Mouse (Mus musculus): ENCODE data around the gene Atf6. TPM values are rescaled to one million over a fixed set of nuclear protein-coding genes. Genes with fewer than 3 reads are reported as not detected.

Gene Atf6
- polyA plus RNA-seq, 1 experiment from 2014 or later: 8.3 TPM

DNA sequence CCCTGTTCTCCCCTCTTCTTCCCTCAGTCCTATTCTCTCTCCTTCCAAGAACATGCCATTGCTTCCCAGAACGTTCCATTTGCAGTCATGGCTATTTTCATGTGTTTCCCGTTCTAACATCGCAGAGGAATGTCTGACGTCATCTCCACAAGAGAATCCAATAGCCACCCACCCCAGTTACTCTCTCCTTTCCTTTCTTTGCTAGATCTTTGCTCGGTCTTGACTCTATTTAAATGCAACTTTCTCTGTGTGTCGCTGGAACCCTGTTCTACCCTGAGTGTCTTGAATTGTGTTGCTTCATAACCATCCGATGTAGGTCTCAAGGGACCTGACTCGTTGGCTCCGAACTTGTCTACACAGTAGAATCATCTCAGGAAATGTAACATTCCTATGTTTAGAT, 168.0 kb downstream of the Atf6 start:
- peak; percentile 36; the same call in 1 of the 2 replicates for ATAC-seq (ENCODE audit: insufficient number of reproducible peaks, low FRiP score, low TSS enrichment, low read depth)
- no peaks in the 10 kb centered on the region for H3K36me3 ChIP-seq
- peak overlapping the region; percentile 57; the same call in 1 of the 2 replicates for H3K27ac ChIP-seq
- H3K9ac ChIP-seq: no peak overlapping the region
- no peaks in the 10 kb centered on the region for H3K27me3 ChIP-seq
- no peak overlapping the region for H3K4me2 ChIP-seq
- 50% methylated on average over 9 of the region's 9 CpGs for WGBS
- H3K4me3 ChIP-seq: no peak overlapping the region
- no peaks in the 10 kb centered on the region for H3K9me3 ChIP-seq
- peaks cover 31% of the 10 kb centered on the region for H3K4me1 ChIP-seq

DNA sequence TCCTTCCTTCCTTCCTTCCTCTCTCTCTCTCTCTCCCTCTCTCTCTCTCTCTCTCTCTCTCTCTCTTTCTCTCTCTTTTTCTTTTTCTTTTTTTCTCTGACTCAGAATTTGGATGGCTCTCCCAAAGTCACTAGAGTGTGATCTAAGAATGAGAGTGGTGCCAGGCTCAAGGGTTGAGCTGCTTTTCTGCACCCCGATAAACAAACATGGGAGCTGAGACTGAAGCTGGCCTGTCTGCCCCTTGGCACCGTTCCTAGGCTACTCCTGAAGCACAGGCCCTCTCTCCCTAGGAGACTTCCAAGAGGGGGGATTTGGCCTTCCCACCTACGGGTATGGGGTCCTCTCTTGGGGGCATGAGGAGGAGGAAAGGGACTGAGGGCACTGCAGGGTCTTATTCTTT, 168.8 kb downstream of the Atf6 start:
- H3K4me3 ChIP-seq: no peak overlapping the region
- H3K36me3 ChIP-seq: no peaks in the 10 kb centered on the region
- WGBS: 85% methylated on average over 3 of the region's 3 CpGs
- no peak overlapping the region for H3K4me2 ChIP-seq
- no peaks in the 10 kb centered on the region for H3K9me3 ChIP-seq
- peaks cover 35% of the 10 kb centered on the region for H3K4me1 ChIP-seq
- 0 out of 2 replicates have a peak overlapping the region, but pooled peaks have one; percentile 17 for H3K27ac ChIP-seq
- H3K27me3 ChIP-seq: no peaks in the 10 kb centered on the region
- no peak for ATAC-seq (ENCODE audit: insufficient number of reproducible peaks, low FRiP score, low TSS enrichment, low read depth)
- no peak overlapping the region for H3K9ac ChIP-seq

DNA sequence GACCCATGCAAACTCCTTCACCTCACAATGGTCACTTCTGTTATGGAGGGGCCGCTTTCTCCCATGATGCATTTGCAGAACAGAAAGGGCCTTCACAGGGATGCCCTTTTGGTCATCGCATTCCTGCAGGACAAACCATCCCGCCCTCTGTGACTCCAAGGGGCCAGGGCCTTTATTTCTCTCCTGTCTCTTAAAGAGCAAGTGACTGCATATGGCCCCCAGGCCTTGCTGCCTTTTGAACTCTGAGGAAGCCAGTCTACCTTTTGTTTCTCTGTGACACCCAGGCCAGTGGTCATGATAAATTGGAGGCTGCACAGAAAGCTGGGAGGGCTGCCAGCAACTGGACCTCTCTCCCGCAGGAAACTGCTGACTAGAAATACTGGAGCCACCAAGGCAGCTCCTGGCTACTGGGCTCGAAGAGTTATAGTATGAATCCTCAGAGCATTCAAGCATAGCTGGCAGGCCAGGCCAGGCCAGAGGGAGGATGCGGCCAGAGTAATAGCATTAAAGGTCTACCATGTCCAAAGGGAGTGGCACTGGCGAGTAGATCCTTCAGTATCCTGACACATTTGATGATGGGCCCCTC, 169.7 kb downstream of the Atf6 start:
- no peaks in the 10 kb centered on the region for H3K27me3 ChIP-seq
- H3K36me3 ChIP-seq: no peaks in the 10 kb centered on the region
- H3K4me3 ChIP-seq: no peak overlapping the region
- ATAC-seq (ENCODE audit: insufficient number of reproducible peaks, low FRiP score, low TSS enrichment, low read depth): no peak
- H3K4me1 ChIP-seq: peaks cover 39% of the 10 kb centered on the region
- no peak overlapping the region for H3K9ac ChIP-seq
- H3K4me2 ChIP-seq: no peak overlapping the region
- no peaks in the 10 kb centered on the region for H3K9me3 ChIP-seq
- 80% methylated on average over 7 of the region's 7 CpGs for WGBS
- no peak overlapping the region for H3K27ac ChIP-seq

DNA sequence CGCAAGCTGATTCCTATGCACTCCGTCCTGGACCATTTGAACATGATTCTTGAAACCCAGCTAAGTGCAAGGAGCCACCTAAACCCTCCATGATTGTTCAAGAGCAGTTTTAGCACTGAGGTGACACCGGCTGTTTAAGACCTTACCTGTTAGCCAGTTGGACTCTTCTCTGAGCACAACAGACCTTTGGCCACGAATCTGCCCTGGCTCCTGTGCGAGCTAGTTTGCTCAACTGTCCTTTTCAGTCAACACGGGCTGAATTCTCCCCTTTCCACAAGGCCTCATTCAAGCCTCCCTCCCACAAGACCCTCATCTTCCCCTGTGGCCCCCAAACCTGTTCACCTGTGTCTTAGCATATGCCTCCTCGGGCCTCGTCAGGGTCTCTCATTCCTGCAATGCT, 170.6 kb downstream of the Atf6 start:
- H3K4me3 ChIP-seq: no peak overlapping the region
- no peaks in the 10 kb centered on the region for H3K36me3 ChIP-seq
- H3K27ac ChIP-seq: no peak overlapping the region
- no peak overlapping the region for H3K9ac ChIP-seq
- peaks cover 38% of the 10 kb centered on the region for H3K4me1 ChIP-seq
- no peak for ATAC-seq (ENCODE audit: insufficient number of reproducible peaks, low FRiP score, low TSS enrichment, low read depth)
- no peak overlapping the region for H3K4me2 ChIP-seq
- no peaks in the 10 kb centered on the region for H3K9me3 ChIP-seq
- WGBS: 96% methylated on average over 8 of the region's 8 CpGs
- H3K27me3 ChIP-seq: no peaks in the 10 kb centered on the region

DNA sequence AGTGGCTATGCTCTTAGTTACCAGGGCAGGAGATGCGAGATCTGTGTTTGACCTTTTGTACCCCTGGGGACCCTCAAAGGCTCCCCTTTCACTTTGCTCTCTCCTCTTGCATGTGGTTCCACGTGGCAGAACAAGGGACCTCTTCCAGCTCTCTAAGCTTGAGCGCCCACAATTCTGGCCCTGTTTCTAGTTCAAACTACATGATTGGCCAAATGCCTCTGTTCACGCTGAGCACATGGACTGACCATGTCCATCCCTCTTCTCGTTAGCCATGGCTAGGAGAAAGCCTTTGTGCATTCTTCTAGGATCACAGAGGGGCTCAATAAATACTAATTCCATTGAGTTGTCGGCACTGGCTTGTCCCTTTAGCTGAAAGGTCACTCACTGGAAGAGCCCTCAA, 172.2 kb downstream of the Atf6 start:
- 68% methylated on average over 6 of the region's 6 CpGs for WGBS
- Histone ChIP-seq H3K4me3 (no peak overlapping the region), H3K27ac (0 out of 2 replicates have a peak overlapping the region, but pooled peaks have one; percentile 2)

DNA sequence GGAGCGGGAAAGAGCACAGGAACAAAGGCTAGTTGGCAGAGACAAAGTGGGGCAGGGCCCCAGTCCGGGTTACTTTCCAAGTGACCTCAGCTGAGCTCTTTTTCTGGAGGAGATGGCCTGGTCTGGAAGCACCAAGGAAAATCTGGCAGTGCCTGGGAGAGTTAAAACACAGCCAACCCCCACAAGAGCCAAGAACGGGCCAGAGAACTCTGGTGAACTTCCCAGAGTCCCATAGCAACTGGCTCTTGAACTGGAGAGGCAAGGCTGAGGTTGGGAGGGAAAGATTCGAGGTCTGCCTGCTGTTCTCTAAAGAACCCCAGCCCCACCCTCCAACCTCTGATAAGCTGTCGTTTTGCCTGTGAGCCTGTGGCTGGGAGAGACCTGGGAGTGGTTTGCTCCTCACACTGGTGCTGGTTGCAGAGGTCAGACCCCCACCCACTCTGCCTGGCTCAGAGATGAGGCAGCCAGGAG, 172.7 kb downstream of the Atf6 start:
- no peak overlapping the region for H3K4me3 ChIP-seq
- 0 out of 2 replicates have a peak overlapping the region, but pooled peaks have one; percentile 2 for H3K27ac ChIP-seq
- H3K9ac ChIP-seq: no peak overlapping the region
- ATAC-seq (ENCODE audit: insufficient number of reproducible peaks, low FRiP score, low TSS enrichment, low read depth): no peak
- no peaks in the 10 kb centered on the region for H3K27me3 ChIP-seq
- no peaks in the 10 kb centered on the region for H3K36me3 ChIP-seq
- H3K4me2 ChIP-seq: no peak overlapping the region
- 47% methylated on average over 5 of the region's 5 CpGs for WGBS
- H3K4me1 ChIP-seq: peaks cover 25% of the 10 kb centered on the region
- H3K9me3 ChIP-seq: no peaks in the 10 kb centered on the region

More for the DNA sequence above, 172.2 kb downstream of the Atf6 start:
- H3K4me2 ChIP-seq: no peak overlapping the region
- H3K4me1 ChIP-seq: peaks cover 29% of the 10 kb centered on the region
- H3K9me3 ChIP-seq: no peaks in the 10 kb centered on the region
- no peak overlapping the region for H3K9ac ChIP-seq
- no peaks in the 10 kb centered on the region for H3K36me3 ChIP-seq
- no peaks in the 10 kb centered on the region for H3K27me3 ChIP-seq
- no peak for ATAC-seq (ENCODE audit: insufficient number of reproducible peaks, low FRiP score, low TSS enrichment, low read depth)

DNA sequence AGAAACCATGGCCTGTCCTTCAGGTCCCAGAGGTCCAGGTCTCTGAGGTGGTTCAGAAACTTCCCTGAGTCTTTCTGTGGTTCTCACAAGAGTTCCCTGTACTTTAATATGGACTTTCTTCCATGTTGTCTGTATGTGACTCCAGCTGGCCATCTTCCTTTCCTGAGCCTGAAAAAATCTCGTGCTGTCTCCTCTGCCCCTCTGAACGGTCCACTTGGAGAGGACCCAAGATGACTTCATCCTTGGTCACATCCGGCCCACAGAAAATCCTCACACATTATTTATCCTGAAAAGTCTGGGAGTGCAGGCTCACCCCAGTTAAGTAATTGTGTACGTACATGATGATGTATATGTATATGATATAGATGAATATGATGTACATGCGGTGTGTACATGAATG, 176.3 kb downstream of the Atf6 start:
- Histone ChIP-seq H3K36me3 (no peaks in the 10 kb centered on the region), H3K27ac (no peak overlapping the region), H3K4me1 (peaks cover 18% of the 10 kb centered on the region), H3K9ac (no peak overlapping the region), H3K9me3 (no peaks in the 10 kb centered on the region), H3K4me3 (no peak overlapping the region), H3K4me2 (no peak overlapping the region), H3K27me3 (no peaks in the 10 kb centered on the region)
- WGBS: 87% methylated on average over 5 of the region's 5 CpGs
- no peak for ATAC-seq (ENCODE audit: insufficient number of reproducible peaks, low FRiP score, low TSS enrichment, low read depth)

DNA sequence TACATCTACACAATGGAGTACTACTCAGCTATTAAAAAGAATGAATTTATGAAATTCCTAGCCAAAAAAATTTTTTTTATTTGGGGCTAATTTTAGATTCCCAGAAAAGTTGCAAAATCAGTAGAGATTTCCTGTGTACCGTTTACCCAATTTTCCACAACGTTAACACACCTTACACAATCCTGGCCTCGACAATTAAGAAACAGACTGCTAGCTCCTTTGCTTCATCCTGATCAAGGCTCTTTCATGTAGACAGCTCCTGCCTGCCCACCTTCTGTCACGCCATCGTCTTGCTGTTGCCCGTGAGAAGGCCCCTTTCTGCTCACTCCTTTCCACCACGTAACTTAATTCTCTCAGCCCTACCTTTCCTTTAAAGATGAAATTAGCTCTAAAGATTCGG, 177.8 kb downstream of the Atf6 start:
- Histone ChIP-seq H3K4me1 (peaks cover 11% of the 10 kb centered on the region), H3K27me3 (no peaks in the 10 kb centered on the region), H3K4me3 (no peak overlapping the region), H3K9me3 (no peaks in the 10 kb centered on the region), H3K4me2 (no peak overlapping the region), H3K27ac (no peak overlapping the region), H3K9ac (no peak overlapping the region), H3K36me3 (no peaks in the 10 kb centered on the region)
- ATAC-seq (ENCODE audit: insufficient number of reproducible peaks, low FRiP score, low TSS enrichment, low read depth): no peak
- whole genome bisulfite sequencing: 95% methylated on average over 8 of the region's 8 CpGs

DNA sequence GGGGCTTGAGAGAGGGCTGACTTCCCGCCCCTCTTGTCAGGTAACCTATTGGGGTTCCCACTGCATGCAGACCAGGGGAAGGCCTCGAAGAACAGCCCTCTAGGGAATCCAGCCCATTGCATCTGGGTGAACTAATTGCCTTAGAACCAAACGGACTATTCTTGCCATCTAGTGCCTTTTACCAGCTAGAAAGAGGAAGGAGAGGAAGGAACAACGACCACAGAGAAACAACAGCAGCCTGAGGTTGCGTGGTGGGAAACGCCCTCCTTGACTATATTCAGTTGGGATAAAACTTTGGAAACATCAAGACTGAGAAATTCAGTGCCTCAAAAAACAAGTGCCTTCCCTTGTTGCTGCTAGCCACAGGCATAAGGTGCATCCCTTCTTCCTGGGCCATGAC, 183.7 kb downstream of the Atf6 start:
- Histone ChIP-seq H3K9ac (no peak overlapping the region), H3K27me3 (no peaks in the 10 kb centered on the region), H3K4me2 (no peak overlapping the region), H3K9me3 (no peaks in the 10 kb centered on the region), H3K27ac (no peak overlapping the region), H3K36me3 (peaks cover 16% of the 10 kb centered on the region; the same call in 1 of the 2 replicates), H3K4me1 (peaks cover 4% of the 10 kb centered on the region), H3K4me3 (no peak overlapping the region)
- WGBS: 74% methylated on average over 6 of the region's 6 CpGs
- ATAC-seq (ENCODE audit: insufficient number of reproducible peaks, low FRiP score, low TSS enrichment, low read depth): no peak

DNA sequence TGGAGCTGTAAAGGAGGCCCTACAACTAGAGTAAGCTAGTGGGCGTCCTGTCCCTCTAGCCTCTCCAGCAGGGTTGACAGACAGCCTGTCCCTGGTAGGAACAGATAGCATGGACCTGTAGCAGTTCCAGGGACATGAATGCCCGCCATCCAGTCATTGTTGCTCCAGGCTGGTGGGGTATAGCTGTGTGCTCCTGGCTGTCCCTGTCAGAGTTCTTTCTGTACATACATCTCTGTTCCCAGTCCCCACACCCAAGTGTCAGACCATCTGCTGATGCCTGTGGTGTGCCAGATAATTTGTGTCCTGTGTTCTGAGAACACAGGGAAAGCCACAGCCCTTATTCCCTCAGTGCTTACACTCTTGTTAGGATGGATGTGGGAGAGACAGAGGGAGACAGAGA, 187.9 kb downstream of the Atf6 start:
- no peak overlapping the region for H3K9ac ChIP-seq
- no peak overlapping the region for H3K4me2 ChIP-seq
- WGBS: 81% methylated on average over 2 of the region's 2 CpGs
- H3K9me3 ChIP-seq: no peaks in the 10 kb centered on the region
- H3K27me3 ChIP-seq: no peaks in the 10 kb centered on the region
- peaks cover 5% of the 10 kb centered on the region for H3K4me1 ChIP-seq
- H3K27ac ChIP-seq: peak overlapping the region; percentile 33; the same call in 1 of the 2 replicates
- no peak for ATAC-seq (ENCODE audit: insufficient number of reproducible peaks, low FRiP score, low TSS enrichment, low read depth)
- H3K4me3 ChIP-seq: no peak overlapping the region
- H3K36me3 ChIP-seq: peaks cover 19% of the 10 kb centered on the region; the same call in 1 of the 2 replicates

DNA sequence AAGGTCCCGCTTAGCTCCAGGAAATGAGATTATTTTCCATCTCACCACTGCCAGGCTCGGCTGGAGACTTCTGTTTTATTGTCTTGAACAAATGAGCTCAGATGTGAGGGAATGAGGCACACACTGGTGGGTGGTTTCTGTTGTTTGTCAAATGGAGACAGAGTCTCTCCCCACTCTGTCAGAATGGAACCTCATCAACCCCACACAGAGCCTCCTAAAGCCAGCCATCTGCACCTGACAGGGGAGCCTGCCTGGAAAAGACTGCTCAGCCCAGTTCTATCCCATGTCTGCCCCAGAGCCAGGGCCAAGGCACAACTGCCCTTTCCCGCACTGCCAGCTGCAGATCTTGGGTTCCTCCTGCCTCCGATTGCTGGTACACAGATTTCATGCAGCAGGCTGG, 188.7 kb downstream of the Atf6 start:
- no peaks in the 10 kb centered on the region for H3K27me3 ChIP-seq
- H3K4me3 ChIP-seq: no peak overlapping the region
- no peak overlapping the region for H3K9ac ChIP-seq
- peak overlapping the region; percentile 33; the same call in 1 of the 2 replicates for H3K27ac ChIP-seq
- H3K36me3 ChIP-seq: peaks cover 14% of the 10 kb centered on the region; the same call in 1 of the 2 replicates
- no peaks in the 10 kb centered on the region for H3K9me3 ChIP-seq
- WGBS: 49% methylated on average over 4 of the region's 4 CpGs
- H3K4me1 ChIP-seq: peaks cover 5% of the 10 kb centered on the region
- no peak overlapping the region for H3K4me2 ChIP-seq
- ATAC-seq (ENCODE audit: insufficient number of reproducible peaks, low FRiP score, low TSS enrichment, low read depth): no peak

DNA sequence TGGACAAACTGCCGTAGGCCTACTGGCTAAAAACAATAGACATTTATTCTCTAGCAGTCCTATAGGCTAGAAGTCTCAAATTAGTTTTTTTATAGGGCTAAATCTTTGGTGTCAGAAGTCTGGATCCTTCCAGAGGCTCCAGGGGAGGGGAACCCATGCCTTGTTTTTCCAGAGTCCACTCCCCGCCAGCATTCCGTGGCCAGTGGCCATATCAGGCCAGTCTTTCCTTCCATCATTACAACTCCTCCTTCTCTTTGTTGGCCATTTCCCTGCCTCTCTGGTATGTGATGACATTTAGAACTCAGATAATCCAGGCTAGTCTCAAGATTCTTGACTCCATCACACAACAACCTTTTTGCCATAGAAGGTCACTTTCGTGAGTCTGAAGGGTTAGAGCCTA, 189.9 kb downstream of the Atf6 start:
- Histone ChIP-seq H3K36me3 (0 out of 2 replicates have a peak, but pooled peaks cover 10% of the 10 kb centered on the region), H3K9ac (no peak overlapping the region), H3K4me3 (no peak overlapping the region), H3K9me3 (no peaks in the 10 kb centered on the region), H3K27ac (no peak overlapping the region), H3K27me3 (no peaks in the 10 kb centered on the region), H3K4me2 (no peak overlapping the region), H3K4me1 (peaks cover 5% of the 10 kb centered on the region)
- WGBS: 84% methylated on average over 4 of the region's 4 CpGs
- no peak for ATAC-seq (ENCODE audit: insufficient number of reproducible peaks, low FRiP score, low TSS enrichment, low read depth)

Measured in limb, embryonic 15.5 days (tissue).